Mouse (Mus musculus) frontal cortex, adult (tissue): Measurements from ENCODE around the gene Gm5485.

Source experiments
- ATAC-seq: cut with Nextera tagmentation; 2 replicates; pipeline ENCODE4 v1.9.2; 2017; ENCODE audit warnings: mild to moderate bottlenecking, moderate library complexity, mixed read lengths; ENCODE audit not compliant: low TSS enrichment

Gm5485 gene

DNA sequence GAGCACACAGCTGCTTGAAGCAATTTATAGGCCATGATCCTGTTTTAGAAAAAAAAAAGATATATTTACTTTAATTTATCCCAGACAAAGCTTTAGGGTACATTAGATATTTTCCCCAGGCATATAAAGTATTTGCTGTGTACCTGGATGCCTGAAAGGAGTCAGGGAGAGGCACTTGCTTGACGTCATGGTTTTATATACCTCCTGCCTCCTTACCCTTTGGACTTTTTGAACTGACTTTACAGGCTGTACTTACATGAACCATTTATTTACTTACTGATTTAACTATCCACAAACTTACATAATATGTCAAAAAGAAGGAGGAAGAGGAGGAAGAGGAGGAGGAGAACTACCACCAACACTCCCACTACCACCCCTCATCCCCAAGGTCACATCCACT is at the start of gene Gm5485:
TSS of gene Gm5485 (minus strand) at position 171 of the 400 bp plus-strand sequence.
- ATAC-seq, result no peak

DNA sequence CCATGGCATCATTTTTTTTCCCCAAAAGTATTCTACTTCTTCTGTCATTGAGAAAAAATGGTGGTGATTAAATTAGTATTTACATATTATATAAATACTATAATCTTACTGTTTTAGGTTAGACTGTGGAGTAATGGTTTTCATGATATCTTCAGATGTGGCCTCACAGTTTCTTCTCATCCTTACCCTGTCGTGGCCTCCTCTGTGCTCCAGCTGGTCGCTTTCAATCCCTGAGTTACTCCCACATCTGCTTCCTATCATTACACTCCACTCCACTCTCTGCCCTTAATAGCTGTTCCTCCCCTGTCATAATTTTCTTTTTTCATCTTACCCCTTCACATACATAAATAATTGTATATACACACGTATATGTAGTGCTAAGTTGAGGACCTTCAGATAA is 41.0 kb upstream of the Gm5485 start:
- no peak for ATAC-seq

DNA sequence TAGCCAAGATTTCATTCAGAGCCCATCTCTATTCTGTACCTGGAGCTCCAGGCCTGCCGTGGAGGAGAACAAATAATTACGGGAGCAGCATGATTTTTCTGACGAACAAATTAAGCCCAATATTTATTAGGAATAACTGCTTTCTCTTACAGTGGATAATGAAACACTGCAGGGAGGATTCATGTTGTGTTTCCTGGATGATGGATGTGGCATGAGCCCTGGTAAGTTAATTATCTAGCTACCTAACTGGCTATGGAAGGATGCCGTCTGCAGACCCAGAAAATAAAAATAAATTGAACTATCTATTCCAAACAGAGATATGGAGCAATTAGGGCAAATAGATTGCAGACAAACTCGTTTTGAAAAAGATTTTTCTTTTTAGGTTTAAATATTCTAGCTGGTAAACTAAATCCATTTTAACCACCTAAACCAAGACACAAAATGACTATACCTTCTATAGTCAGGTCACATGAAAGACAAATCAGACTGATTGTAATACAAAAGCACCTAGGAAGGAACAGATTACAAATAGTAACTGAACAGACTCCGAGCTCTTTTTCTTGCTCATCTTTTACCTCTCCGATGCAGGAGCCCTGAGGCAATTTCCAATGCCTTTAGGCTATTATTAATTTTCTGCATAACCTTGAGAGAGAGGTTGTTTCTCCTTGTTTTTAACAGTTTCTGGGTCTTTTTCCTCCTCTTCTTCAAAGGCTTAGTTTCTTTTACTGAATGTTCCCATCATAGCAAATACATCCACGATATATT is 34.1 kb upstream of the Gm5485 start:
- no peak for ATAC-seq

DNA sequence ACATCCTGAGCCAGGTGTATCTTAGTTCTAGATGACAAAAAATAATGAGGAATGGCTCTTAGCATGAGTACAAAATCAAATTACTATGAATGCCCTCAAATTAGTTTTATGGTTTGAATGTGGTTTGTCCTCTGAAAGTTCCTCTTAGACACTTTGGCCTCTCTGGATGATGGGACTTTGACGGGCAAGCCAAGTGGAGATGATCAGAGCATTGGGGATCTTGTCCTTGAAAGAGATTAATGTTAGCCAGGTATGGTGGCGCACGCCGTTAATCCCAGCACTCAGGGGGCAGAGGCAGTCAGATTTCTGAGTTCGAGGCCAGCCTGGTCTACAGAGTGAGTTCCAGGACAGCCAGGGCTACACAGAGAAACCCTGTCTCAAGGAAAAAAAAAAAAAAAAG is 32.4 kb upstream of the Gm5485 start:
- ATAC-seq, result no peak

- ATAC-seq, result no peak
Measured at GRCm38 (mm10) chr16:48437476-48437875, 25.3 kb upstream of the Gm5485 start.

DNA sequence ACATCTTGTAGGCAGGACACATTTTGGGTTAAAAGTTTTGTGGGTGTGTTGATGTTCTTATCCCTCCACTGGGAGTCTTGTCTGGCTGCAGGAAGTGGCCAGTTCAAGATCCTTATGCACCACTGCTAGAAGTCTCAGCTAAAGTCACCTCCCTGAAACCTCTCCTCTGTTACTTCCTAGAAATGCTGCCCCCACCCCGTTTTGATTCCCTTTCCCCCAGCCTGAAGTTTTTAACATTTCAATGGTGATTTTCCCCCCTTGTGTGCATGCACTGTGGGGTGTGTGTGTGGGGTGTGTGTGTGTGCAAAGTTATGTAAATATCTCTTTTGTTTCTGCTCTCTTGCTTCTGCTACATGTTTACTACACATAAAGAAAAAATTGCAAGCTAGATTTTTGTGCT is 23.2 kb upstream of the Gm5485 start:
- ATAC-seq, result no peak

- no peak for ATAC-seq
Measured at GRCm38 (mm10) chr16:48431027-48431426, 18.8 kb upstream of the Gm5485 start, which contains the start of gene Morc1. Gene Morc1 (plus strand): TSS chr16:48431237.

GRCm38 (mm10) chr16:48429427-48429826 is 17.2 kb upstream of the Gm5485 start:
- ATAC-seq, result no peak

GRCm38 (mm10) chr16:48424069-48424468 is 11.9 kb upstream of the Gm5485 start:
- no peak for ATAC-seq

DNA sequence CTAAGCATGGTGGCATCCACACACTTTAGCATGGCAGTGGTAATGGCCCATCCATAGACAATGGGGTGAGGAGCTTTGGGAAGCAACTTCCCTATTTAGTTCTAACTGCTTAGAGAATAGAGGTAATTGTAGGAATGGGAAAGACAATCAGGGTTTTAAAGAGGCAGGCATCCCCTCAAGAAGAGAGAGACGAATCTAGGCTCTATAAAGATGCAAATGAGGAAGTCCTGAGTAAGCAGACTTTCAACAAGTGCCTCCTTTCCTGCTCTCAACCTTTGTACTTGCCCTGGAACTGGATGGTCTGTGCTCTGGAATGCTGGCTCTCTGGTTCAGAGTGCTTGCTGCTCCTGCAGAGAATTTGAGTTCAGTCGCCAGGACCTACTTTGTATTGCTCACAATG is 10.3 kb upstream of the Gm5485 start:
- no peak for ATAC-seq

DNA sequence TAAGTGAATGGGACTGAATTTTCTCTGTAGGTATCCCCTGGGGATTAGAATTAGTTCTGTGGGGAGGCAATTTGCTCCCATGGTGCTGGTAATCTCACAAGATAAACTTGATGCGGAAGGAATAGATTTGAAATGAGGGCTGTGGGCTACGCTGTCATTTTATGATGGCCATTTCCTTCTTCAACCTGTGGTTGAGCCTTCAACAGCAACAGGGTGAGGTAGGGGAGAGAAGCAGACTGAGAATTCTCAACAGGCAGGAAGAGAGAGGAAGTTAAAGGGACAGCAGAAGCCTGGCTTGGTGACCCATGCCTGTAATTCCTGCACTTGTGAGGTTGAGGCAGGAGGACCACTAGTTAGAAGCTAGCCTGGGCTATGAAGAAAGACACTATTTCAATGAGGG is 6.8 kb upstream of the Gm5485 start:
- no peak for ATAC-seq

- no peak for ATAC-seq
Measured at GRCm38 (mm10) chr16:48418557-48418956, 6.3 kb upstream of the Gm5485 start.

DNA sequence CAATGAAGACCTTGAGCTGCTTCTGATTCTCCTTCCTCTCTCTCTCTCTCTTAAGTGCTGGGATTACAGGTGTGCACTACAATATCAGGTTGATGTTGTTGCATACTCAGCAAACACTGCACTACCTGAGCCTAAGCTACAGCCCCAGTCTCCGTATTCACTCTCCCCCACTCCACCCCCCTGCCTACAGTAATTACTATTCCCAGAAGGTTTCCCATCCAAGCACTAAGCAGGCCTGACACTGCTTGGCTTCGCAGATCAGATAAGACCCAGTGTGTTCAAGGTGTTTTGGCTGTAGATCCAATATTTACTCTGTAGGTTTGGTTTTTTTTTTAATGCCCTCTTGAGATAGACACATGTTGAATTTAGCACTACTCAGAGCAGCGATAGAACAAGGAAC is 2.1 kb downstream of the Gm5485 start:
- no peak for ATAC-seq

DNA sequence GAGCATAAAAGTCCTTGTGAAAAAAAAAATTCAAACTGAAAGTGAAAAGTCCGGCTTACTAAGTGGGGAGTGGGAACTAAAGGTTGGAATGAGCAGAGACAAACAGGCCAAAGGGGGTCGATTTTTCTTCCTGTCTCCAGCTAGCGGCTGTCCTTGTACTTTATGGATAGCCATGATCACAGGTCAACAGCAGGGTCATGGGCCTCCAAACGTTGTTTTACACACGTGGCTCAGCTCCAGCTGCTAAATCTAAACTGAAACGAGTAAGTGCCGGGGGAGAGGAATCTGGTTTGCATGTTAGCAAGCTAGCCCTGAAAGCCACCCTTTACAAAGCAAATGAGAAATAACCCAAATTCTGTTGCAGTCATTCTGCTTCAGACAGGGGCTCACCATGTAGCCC is 2.6 kb downstream of the Gm5485 start:
- ATAC-seq, result no peak

GRCm38 (mm10) chr16:48405674-48406403 is 6.4 kb downstream of the Gm5485 start:
- ATAC-seq, result no peak

DNA sequence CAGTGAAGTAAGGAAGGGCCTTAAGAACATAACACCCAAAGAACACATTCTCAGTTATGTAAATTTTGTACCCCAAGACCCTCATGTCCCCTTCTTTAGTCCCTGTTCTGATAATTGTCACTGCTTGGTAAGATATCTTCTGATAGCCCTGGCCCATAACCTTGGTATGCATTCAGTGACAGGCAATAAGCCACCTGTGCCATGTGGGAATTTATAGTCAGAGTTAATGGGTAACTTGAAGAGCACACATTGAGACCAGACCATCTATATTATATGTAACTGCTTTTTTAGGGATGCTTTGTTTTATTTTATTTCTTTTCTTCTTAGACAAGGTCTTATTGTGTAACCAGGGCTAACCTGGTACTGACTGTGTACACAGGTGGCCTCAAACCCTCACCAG is 8.2 kb downstream of the Gm5485 start:
- ATAC-seq, result no peak

- ATAC-seq, result no peak
Measured at GRCm38 (mm10) chr16:48403423-48403822, 8.8 kb downstream of the Gm5485 start.

- no peak for ATAC-seq
Measured at GRCm38 (mm10) chr16:48402963-48403362, 9.3 kb downstream of the Gm5485 start.

GRCm38 (mm10) chr16:48395278-48395677 is 16.9 kb downstream of the Gm5485 start:
- no peak for ATAC-seq

DNA sequence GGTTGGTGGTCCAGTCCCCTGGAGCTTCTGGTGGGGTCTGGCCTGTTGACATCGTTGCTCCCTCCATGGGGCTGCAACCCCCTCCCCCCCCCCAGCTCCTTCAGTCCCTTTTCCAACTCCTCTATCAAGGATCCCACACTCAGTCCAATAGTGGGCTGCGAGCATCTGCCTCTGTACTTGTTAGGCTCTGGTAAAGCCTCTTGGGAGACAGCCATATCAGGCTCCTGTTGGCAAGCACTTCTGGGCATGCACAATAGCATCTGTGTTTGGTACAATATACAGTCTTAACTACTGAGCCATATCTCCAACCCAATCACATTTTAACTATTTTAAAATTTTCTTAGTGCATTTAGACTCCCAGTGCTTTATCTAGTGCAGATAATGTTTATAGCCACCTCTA is 25.2 kb downstream of the Gm5485 start:
- ATAC-seq, result peak; percentile 44; the same call in 1 of the 2 replicates

DNA sequence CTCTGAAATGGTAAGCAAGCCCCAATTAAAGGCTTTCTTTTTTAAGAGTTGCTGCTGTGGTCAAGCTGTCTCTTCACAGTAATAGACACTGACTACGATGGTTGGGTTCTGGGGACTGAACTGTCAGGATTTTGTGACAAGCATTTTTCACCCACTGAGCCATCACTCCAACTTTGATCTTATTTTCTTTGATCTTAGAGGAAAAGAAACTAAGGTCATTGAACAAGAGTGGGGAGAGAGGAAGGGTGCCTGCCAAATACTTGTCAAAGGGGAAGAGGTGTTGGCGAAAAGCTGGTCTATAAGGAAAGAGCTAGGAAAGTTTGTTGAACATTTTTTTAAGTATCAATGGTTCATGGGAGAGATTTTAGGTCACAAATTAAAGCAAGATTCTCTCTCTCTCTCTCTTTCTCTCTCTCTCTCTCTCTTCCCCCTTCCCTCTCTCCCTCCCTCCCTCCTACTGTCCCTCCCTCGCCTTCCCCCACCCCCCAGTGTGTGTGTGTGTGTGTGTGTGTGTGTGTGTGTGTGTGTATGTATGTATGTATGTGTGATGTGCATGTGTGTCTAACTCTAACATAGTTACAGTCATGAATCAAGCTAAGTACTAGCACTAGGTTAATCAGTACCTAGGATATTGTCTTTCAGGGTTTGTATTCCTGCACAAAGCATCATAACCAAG is 28.5 kb downstream of the Gm5485 start:
- ATAC-seq, result no peak

DNA sequence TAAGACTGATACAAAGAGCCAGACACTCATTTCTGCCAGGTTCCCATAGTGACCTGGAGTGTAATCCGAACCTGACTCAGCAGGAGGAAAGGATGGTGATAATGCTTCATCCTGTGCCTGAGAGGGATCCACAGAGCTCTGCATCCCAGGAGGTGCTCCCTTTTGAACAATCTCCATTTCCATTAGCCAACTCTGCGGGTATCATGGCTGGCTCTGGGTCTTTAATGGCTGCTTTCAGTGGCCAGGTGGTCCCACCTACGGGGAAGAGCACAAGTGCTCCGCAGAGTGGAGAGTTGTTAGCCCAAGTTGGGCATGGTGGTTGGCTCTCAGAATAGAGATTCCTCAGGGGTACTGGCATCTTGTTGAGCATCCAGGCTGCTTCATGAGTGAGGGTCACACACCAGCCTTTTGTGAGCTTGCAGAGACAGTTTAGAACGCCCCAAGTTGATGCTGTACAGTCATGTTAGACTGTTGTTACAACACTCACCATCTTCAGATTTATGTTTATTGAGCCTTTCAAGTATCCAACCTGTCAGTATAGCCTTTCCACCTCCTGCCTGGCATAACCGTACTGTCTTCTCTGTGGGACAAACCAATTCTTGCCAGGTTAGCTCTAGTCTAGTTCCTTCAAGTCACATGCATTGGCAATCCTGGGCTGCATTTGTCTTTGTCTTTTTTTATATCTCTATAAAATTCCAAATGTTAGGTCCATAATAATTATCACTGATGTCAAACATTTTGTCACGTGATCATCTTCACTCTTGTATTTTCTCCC is 38.3 kb downstream of the Gm5485 start:
- ATAC-seq, result no peak
